Mouse (Mus musculus) lung, postnatal 0 days (tissue): Measurements from ENCODE around the gene Chd6. TPM values are rescaled to one million over a fixed set of nuclear protein-coding genes. Genes with fewer than 3 reads are reported as not detected.
A peak's percentile ranks its signal among the peaks of the same experiment; 100 is the strongest.

Experiments
- ATAC-seq: fragments of 200-750 bp; cut with Nextera tagmentation; 2 replicates; pipeline ENCODE4 v1.8.0; 2017; ENCODE audit warnings: moderate library complexity
- DNase-seq: peaks from one replicate; pipeline ENCODE4 v3.0.0-alpha.2; 2016; ENCODE audit warnings: low spot score
- H3K27ac ChIP-seq: fragments of 300-500 bp; sonication (generic); 2 replicates; pipeline ENCODE4 v1.5.1; 2014; ENCODE audit warnings: antibody characterized with exemption, mild to moderate bottlenecking, low read length, mixed read lengths
- H3K27me3 ChIP-seq: fragments of 300-500 bp; sonication (generic); replicated peaks from 2 replicates; pipeline ENCODE4 v1.6.1; 2014; ENCODE audit warnings: low read length, mixed read lengths; ENCODE audit not compliant: insufficient read depth
- H3K36me3 ChIP-seq: fragments of 300-500 bp; sonication (generic); 2 replicates; pipeline ENCODE4 v1.6.1; 2014; ENCODE audit warnings: low read length, mixed read lengths; ENCODE audit not compliant: insufficient read depth
- H3K4me1 ChIP-seq: fragments of 300-500 bp; sonication (generic); 2 replicates; pipeline ENCODE4 v1.6.1; 2014; ENCODE audit warnings: antibody characterized with exemption, low read depth, low read length, mixed read lengths; ENCODE audit not compliant: insufficient read depth
- H3K4me2 ChIP-seq: fragments of 300-500 bp; sonication (generic); replicated peaks from 2 replicates; pipeline ENCODE4 v1.6.1; 2014; ENCODE audit warnings: low read depth, mild to moderate bottlenecking, low read length, moderate library complexity, mixed read lengths
- H3K4me3 ChIP-seq: fragments of 300-500 bp; sonication (generic); 2 replicates; pipeline ENCODE4 v1.5.1; 2014; ENCODE audit warnings: low read depth, low read length
- H3K9ac ChIP-seq: fragments of 300-500 bp; sonication (generic); replicated peaks from 2 replicates; pipeline ENCODE4 v1.6.1; 2014; ENCODE audit warnings: low read depth, mild to moderate bottlenecking
- H3K9me3 ChIP-seq: fragments of 300-500 bp; sonication (generic); 2 replicates; pipeline ENCODE4 v1.6.1; 2016; ENCODE audit warnings: low read length, mixed read lengths
- CTCF ChIP-seq: IDR thresholded peaks from 2 replicates; pipeline ENCODE4 v1.5.1; 2016; ENCODE audit warnings: antibody characterized with exemption, mild to moderate bottlenecking
- EP300 ChIP-seq: IDR thresholded peaks from 2 replicates; pipeline ENCODE4 v1.6.1; 2016; ENCODE audit warnings: antibody characterized with exemption, mild to moderate bottlenecking, control low read depth
- WGBS: fragments of 180-500 bp; shearing (Covaris S2); extraction: QIAGEN DNeasy Blood & Tissue Kit; methylation state at CpG from one replicate; pipeline ENCODE4 v1.1.7; 2014; 5-methylcytosine and 5-hydroxymethylcytosine counted together
- polyA plus RNA-seq: library from polyadenylated mRNA; unstranded; fragments of >200 nt; fragmentation: Nextera tagmentation; extraction: Ambion mirVana; gene quantifications from 2 replicates; pipeline ENCODE4 v1.2.1, GENCODE M21; 2015

Chd6 gene
- polyA plus RNA-seq, 1 experiment from 2014 or later: 22.2 TPM

- WGBS: 51% methylated on average over 2 of the region's 2 CpGs
- TF ChIP-seq EP300: no peak
- no peak for TF ChIP-seq CTCF
- Histone ChIP-seq H3K9me3 (no peaks in the 10 kb centered on the region), H3K4me1 (no peaks in the 10 kb centered on the region), H3K4me2 (no peak overlapping the region), H3K36me3 (peaks cover 7% of the 10 kb centered on the region; the same call in 1 of the 2 replicates), H3K27me3 (no peaks in the 10 kb centered on the region), H3K27ac (0 out of 2 replicates have a peak overlapping the region, but pooled peaks have one; percentile 23), H3K4me3 (no peak overlapping the region), H3K9ac (no peak overlapping the region)
- DNase-seq (no peak), ATAC-seq (no peak)
Observed at GRCm38 (mm10) chr2:161053765-161054164, 55.1 kb downstream of the Chd6 start.

- Histone ChIP-seq H3K27ac (no peak overlapping the region), H3K4me2 (no peak overlapping the region), H3K9me3 (no peaks in the 10 kb centered on the region), H3K4me1 (no peaks in the 10 kb centered on the region), H3K9ac (no peak overlapping the region), H3K27me3 (no peaks in the 10 kb centered on the region), H3K36me3 (peaks cover 7% of the 10 kb centered on the region; the same call in 1 of the 2 replicates), H3K4me3 (no peak overlapping the region)
- DNase-seq (no peak), ATAC-seq (no peak)
- 90% methylated on average over 5 of the region's 5 CpGs for WGBS
- TF ChIP-seq EP300 (no peak), CTCF (no peak)
Observed at GRCm38 (mm10) chr2:161052175-161052574, 56.7 kb downstream of the Chd6 start.

- DNase-seq (no peak), ATAC-seq (no peak)
- 58% methylated on average over 6 of the region's 6 CpGs for WGBS
- Histone ChIP-seq H3K36me3 (peaks cover 7% of the 10 kb centered on the region; the same call in 1 of the 2 replicates), H3K4me2 (no peak overlapping the region), H3K4me3 (no peak overlapping the region), H3K9me3 (no peaks in the 10 kb centered on the region), H3K4me1 (no peaks in the 10 kb centered on the region), H3K9ac (no peak overlapping the region), H3K27ac (no peak overlapping the region), H3K27me3 (no peaks in the 10 kb centered on the region)
- TF ChIP-seq EP300 (no peak), CTCF (no peak)
Observed at GRCm38 (mm10) chr2:161049426-161049825, 59.4 kb downstream of the Chd6 start.

- Histone ChIP-seq H3K27ac (no peak overlapping the region), H3K27me3 (no peaks in the 10 kb centered on the region), H3K9me3 (no peaks in the 10 kb centered on the region), H3K9ac (no peak overlapping the region), H3K4me2 (no peak overlapping the region), H3K4me3 (no peak overlapping the region), H3K36me3 (no peaks in the 10 kb centered on the region; the same call in 1 of the 2 replicates), H3K4me1 (no peaks in the 10 kb centered on the region)
- ATAC-seq: no peak
- TF ChIP-seq EP300: no peak
- no peak for TF ChIP-seq CTCF
- 80% methylated on average over 8 of the region's 8 CpGs for WGBS
- DNase-seq: no peak
Observed at GRCm38 (mm10) chr2:161044492-161045201, 64.2 kb downstream of the Chd6 start.

GRCm38 (mm10) chr2:161042874-161043273 lies 66.0 kb downstream of the Chd6 start:
- Histone ChIP-seq H3K9me3 (no peaks in the 10 kb centered on the region), H3K27me3 (no peaks in the 10 kb centered on the region), H3K36me3 (no peaks in the 10 kb centered on the region; the same call in 1 of the 2 replicates), H3K4me2 (no peak overlapping the region), H3K9ac (no peak overlapping the region), H3K27ac (no peak overlapping the region), H3K4me1 (no peaks in the 10 kb centered on the region), H3K4me3 (no peak overlapping the region)
- DNase-seq (no peak), ATAC-seq (no peak)
- 68% methylated on average over 3 of the region's 3 CpGs for WGBS
- TF ChIP-seq EP300 (no peak), CTCF (no peak; the same call in 1 of the 2 replicates)

GRCm38 (mm10) chr2:161040743-161041142 lies 68.1 kb downstream of the Chd6 start:
- DNase-seq (no peak), ATAC-seq (no peak)
- Histone ChIP-seq H3K9ac (no peak overlapping the region), H3K27me3 (no peaks in the 10 kb centered on the region), H3K9me3 (no peaks in the 10 kb centered on the region), H3K4me2 (no peak overlapping the region), H3K4me3 (no peak overlapping the region), H3K27ac (no peak overlapping the region), H3K4me1 (no peaks in the 10 kb centered on the region), H3K36me3 (no peaks in the 10 kb centered on the region; the same call in 1 of the 2 replicates)
- WGBS: 69% methylated on average over 4 of the region's 4 CpGs
- TF ChIP-seq CTCF: peak; percentile 47
- TF ChIP-seq EP300: no peak
